Mouse (Mus musculus) bone marrow, adult 2 months (tissue): ENCODE results near the gene Ssh2. TPM values are rescaled to one million over a fixed set of nuclear protein-coding genes. Genes with fewer than 3 reads are reported as not detected.
A peak's percentile ranks its signal among the peaks of the same experiment; 100 is the strongest.

ENCODE experiments used
- H3K27ac ChIP-seq: fragments of 200-500 bp; 2 replicates; pipeline ENCODE4 v1.5.1; 2012; ENCODE audit warnings: low read depth, mild to moderate bottlenecking, control low read depth, inconsistent platforms, low read length; ENCODE audit not compliant: control insufficient read depth, poor library complexity, insufficient read depth
- H3K4me1 ChIP-seq: fragments of 200-500 bp; 2 replicates; pipeline ENCODE4 v1.6.1; 2011; ENCODE audit warnings: low read length; ENCODE audit not compliant: control insufficient read depth, insufficient read depth
- H3K4me3 ChIP-seq: fragments of 200-500 bp; replicated peaks from 2 replicates; pipeline ENCODE3; 2011; ENCODE audit warnings: mild to moderate bottlenecking, low read depth, low read length, control low read depth; ENCODE audit not compliant: control insufficient read depth
- CTCF ChIP-seq: fragments of 200-500 bp; IDR thresholded peaks from 2 replicates; pipeline ENCODE4 v1.5.1; 2011; ENCODE audit warnings: low read length, control low read depth; ENCODE audit not compliant: control insufficient read depth, insufficient read depth
- POLR2A ChIP-seq: fragments of 200-500 bp; IDR thresholded peaks from 2 replicates; pipeline ENCODE4 v1.6.1; 2011; ENCODE audit warnings: low read depth, mild to moderate bottlenecking, control low read depth, low read length, borderline replicate concordance; ENCODE audit not compliant: control insufficient read depth
- WGBS: fragments of 180-500 bp; shearing (Covaris S2); methylation state at CpG from one replicate; pipeline ENCODE4 v1.1.7; 2018; 5-methylcytosine and 5-hydroxymethylcytosine counted together
- polyA plus RNA-seq: library from polyadenylated mRNA; stranded (reverse); fragments of >200 nt; gene quantifications from 2 replicates; pipeline ENCODE4 v1.2.4, GENCODE M21; 2011; ENCODE audit warnings: low replicate concordance; ENCODE audit not compliant: missing spikeins, insufficient read depth, insufficient read length

The Ssh2 gene
- polyA plus RNA-seq, 1 experiment: 21.8 TPM

DNA sequence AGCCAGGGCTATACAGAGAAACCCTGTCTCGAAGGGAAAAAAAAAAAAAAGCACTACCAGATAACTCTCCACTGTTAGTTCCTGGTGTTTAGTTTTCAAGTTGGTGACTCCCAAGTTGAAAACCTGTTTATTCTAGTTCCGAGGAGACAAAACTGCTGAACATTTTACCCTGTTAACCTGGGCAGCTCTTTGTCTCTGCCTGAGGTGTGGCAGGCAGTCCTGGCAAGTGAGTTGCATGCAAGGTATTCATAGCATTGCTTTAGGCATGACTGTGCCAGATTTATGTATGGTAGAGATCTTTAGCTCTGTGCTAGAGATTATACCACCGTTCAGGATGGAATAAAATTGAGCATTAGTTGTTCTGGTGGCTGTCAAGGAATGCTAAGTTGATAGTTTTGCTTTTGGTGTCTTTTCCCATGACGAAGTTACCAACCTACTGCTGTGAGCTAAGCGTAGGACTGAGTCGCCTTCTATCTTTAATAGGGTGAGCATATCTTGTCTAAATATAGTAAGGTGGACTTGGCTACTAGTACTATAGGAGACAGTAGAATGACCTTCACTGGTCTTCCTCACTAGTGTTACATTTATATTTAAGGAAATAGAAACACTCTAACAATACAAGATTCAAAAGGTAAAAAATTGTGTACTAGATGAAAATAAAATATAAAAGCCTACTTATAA lies 149.8 kb downstream of the Ssh2 start:
- peaks cover 1% of the 10 kb centered on the region for H3K4me1 ChIP-seq
- WGBS: 90% methylated on average over 6 of the region's 6 CpGs
- no peak for TF ChIP-seq CTCF
- TF ChIP-seq POLR2A: no peak

DNA sequence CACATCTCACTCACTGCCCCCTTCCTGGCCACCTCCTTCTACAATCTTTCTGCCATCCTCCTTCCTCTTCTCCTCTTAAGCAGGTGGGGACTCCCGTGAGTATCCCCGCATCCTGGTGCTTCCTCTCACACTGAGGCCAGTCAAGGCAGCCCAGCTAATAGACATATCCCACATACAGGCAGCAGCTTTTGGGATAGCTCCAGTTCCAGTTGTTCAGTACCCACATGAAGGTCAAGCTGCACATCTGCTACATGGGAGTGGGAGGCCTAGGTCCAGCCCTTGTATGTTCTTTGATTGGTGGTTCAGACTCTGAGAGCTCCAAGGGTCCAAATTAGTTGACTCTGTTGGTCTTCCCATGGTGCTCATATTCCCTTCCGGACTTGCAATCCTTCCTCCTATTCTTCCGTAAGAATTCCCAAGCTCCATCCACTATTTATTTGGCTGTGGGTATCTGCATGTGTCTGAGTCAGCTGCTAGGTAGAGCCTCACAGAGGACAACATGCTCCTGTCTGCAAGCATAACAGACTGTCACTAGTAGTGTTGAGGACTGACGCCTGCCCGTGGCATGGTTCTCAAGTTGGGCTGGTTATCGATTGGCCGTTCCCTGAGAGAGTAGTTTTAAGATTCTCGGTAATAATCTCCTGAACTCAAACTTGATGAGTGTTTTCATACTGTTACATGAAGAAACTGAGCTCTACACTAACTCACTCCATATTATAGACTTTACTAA lies 151.6 kb downstream of the Ssh2 start:
- Histone ChIP-seq H3K27ac (no peak overlapping the region), H3K4me3 (no peak overlapping the region), H3K4me1 (peaks cover 1% of the 10 kb centered on the region)
- TF ChIP-seq POLR2A: no peak
- no peak for TF ChIP-seq CTCF
- 89% methylated on average over 9 of the region's 9 CpGs for WGBS

More for the DNA sequence above, 149.8 kb downstream of the Ssh2 start:
- Histone ChIP-seq H3K4me3 (no peak overlapping the region), H3K27ac (no peak overlapping the region)

DNA sequence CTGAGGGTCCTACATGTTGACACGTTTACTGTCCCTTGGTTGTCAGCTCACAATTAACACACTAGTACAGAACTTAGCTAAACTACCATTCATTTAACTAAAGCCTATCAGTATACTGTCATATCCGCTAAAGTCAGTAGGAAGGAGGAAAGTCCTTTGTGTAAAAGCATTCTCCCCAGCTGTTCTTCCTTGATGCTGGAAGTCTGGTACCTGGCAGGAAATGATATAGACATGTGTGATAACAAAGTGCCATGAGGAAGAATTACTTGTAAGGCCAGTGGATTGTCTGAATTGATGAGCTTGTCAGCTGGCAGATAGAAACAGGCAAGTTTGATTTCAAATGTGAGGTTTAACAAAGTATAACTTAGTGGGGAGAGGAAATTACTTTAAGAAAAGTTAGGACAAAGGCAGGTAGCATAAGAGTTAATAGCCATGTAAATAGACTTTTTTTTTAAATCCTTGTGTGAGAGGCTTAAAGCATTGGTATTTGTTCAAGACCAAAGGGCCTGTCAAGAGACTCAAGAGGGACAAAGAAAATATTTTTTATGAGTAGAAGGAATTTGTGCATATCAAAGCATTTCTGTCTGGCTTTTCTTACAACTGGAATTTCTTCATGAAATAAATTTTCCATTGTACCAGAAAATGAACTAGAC lies 153.2 kb downstream of the Ssh2 start:
- WGBS: 68% methylated on average over 2 of the region's 2 CpGs
- TF ChIP-seq POLR2A: no peak
- no peak for TF ChIP-seq CTCF
- Histone ChIP-seq H3K4me3 (no peak overlapping the region), H3K27ac (no peak overlapping the region), H3K4me1 (peaks cover 1% of the 10 kb centered on the region)

DNA sequence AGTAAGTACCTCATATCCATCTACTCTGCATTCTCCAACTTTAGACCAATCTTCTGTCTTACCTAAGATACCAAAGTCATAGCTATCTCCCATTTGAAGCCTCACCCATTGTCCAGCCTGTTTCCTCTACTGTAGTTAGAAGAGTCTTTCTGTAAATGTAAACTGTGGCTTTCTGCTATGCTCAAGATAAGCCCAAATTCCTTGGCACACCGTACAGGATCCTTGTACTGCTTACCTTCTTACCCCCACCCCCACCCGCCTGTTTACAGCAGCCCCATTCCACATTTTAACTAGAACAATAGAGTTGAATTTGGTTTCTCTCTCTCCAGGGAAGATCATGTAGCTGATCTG lies 153.7 kb downstream of the Ssh2 start:
- H3K4me1 ChIP-seq: peaks cover 1% of the 10 kb centered on the region
- H3K4me3 ChIP-seq: no peak overlapping the region
- WGBS: 63% methylated on average over 2 of the region's 2 CpGs
- H3K27ac ChIP-seq: no peak overlapping the region
- TF ChIP-seq POLR2A: no peak
- TF ChIP-seq CTCF: no peak

DNA sequence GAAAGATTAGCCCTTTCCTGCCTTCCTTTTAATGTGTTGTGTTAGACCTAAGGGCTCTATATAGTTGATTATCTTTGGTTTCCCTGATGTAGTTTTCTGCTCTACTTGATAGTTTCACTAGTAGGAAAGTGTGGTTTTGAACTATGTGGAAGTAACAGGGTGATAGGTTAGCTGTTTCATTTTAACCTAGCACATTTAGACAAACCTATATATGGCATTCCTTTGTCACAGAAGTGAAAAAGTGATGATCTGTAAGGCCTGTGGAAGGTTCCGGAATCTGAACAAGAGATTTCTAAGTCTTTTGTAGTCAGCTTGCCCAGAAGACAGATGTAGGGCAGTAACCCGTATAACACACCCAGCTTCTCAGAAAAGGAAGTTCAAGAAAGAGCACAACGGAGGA lies 155.0 kb downstream of the Ssh2 start:
- WGBS: 9% methylated on average over 3 of the region's 3 CpGs
- Histone ChIP-seq H3K4me1 (peaks cover 1% of the 10 kb centered on the region), H3K4me3 (no peak overlapping the region), H3K27ac (peak overlapping the region; percentile 69; the same call in 1 of the 2 replicates)
- TF ChIP-seq POLR2A: no peak
- no peak for TF ChIP-seq CTCF

DNA sequence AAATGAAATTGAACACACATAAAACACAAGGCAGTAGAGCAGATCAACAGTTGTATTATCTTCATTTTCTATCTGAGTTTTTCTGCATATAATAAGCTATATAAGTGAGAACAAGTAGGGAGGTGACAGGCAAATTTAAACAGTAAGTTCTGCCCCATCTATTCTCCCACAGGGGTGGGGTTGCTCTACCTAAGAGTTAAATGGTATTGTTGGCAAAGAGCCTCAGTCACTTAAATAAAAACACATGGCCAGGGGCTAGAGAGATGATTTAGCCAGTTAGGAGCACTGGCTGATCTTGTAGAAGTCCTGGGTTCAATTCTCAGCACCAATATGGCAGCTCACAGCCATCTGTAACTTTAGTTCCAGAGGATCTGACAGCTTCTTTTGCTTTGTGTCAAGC lies 155.6 kb downstream of the Ssh2 start:
- no peak for TF ChIP-seq POLR2A
- TF ChIP-seq CTCF: no peak
- peaks cover 1% of the 10 kb centered on the region for H3K4me1 ChIP-seq
- H3K27ac ChIP-seq: peak overlapping the region; percentile 86; the same call in 1 of the 2 replicates
- no peak overlapping the region for H3K4me3 ChIP-seq

DNA sequence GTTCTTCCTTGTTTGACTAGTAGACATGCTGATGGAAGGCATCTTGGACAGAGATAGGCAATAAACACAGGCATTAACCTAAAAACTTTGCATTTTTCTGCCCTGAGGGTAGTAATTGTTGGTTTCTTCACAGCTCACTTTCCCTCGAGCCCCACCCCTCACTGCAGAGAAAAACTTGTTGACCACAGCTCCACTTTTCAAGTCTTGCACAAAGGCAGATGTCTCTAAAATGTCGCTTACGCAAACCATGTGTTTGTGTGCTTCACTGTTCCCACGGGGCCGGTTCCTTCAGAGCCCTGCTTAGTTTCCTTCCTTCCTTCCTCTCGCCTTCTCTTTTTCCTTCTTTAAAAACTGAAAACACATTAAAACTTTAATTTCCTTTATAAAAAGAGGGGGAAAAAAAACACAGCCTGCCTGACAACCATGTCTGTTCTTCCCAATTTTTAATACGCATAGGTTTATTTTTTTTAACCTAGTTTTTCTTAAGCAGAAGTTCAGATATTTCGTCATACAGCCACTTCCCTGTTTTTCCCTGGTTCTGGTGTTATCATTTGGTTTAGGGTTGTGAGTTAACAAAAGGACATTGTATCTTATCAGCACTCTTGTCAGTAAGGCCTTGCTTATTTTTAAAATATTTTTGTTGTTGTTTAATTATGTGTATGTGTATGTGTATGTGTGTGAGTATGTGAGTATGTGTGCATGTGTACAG lies 156.3 kb downstream of the Ssh2 start:
- TF ChIP-seq POLR2A: no peak
- peaks cover 1% of the 10 kb centered on the region for H3K4me1 ChIP-seq
- WGBS: 3% methylated on average over 8 of the region's 8 CpGs
- H3K4me3 ChIP-seq: peak overlapping the region; percentile 35
- H3K27ac ChIP-seq: peak overlapping the region; percentile 56; the same call in 1 of the 2 replicates

DNA sequence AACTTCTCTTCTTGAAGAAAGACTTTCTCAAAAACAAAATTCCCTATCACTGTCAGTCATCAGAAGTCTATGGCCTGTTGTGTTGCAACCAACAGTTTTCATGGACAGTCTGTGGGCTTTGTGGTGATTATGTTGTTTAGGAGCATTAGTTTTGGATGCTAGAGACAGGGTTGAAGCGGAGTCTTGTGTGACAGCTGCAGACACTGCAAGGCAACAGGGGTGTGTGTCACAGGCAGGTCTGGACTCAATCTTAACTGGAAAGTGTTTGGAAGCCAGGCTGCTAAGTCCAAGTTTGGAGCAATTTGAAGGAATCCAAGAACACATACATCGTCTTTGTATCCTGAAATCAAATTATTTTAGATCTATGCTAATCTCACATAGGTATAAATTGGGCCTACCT lies 162.5 kb downstream of the Ssh2 start:
- no peaks in the 10 kb centered on the region for H3K4me1 ChIP-seq
- 89% methylated on average over 2 of the region's 2 CpGs for WGBS

More for the DNA sequence above, 162.5 kb downstream of the Ssh2 start:
- Histone ChIP-seq H3K4me3 (no peak overlapping the region), H3K27ac (no peak overlapping the region)
- TF ChIP-seq CTCF (no peak), POLR2A (no peak)
